Mouse (Mus musculus) A20 (cell line): ENCODE data around the gene Gm21954.

Source experiments
- DNase-seq: peaks from one replicate; pipeline ENCODE4 v3.0.0-alpha.2; 2011; ENCODE audit warnings: low read depth, low spot score

The Gm21954 gene

DNA sequence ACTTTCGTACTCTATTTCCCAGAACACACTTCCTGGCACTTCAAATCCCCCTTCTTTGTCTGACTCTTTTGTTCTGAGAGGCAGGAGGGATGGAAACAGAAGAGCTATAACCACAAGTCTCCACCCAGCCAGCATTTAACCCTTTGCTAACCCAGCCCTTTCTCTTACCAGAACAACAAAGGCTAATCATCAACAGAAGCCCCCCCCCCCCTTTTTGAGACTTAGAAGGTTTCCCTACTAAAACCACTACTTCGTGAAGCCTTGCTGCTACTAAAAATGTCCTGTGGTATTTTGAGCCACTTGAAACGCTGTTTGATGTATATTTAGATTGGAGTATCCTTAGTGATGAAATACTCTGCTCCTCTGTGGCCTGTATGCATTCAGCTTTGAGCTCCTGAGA, 52.7 kb downstream of the Gm21954 start:
- DNase-seq, result no peak

GRCm38 (mm10) chr3:55418845-55419244, 53.2 kb downstream of the Gm21954 start:
- no peak for DNase-seq

DNA sequence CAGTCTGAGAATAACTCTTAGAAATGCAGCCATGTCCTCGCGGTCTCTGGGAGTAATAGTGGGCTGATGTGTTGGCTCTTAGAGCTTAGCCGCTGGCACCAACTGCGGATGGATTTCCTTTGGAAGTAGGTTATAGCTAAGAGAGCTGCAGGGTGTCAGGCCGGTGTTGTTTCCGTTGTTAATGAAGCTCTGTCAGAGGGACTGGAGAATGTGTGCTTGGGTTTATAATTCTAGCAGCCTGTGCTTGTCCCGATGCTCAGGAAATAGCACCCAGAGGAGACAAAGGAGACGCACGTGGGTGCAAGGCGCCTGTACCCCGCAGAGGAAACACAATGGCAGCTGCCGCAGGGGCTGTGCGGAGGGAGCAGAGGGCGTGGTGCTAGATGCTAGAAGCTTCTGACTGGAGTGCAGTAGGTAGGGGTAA, 56.5 kb downstream of the Gm21954 start:
- no peak for DNase-seq
